Mouse (Mus musculus): ENCODE measurements around the gene Cops8.

The Cops8 gene

GRCm38 (mm10) chr1:90602759-90603560, at the start of gene Cops8:
Gene Cops8 (plus strand): TSS chr1:90602981.
- peak; percentile 97 to 98 for DNase-seq (ENCODE audit: low spot score in 2 of 2)

- no peak for DNase-seq (ENCODE audit: low spot score in 2 of 2)
These were observed 45.6 kb upstream of the Cops8 start for GRCm38 (mm10) chr1:90557140-90557539.

- no peak for DNase-seq (ENCODE audit: low spot score in 2 of 2)
These were observed 41.6 kb upstream of the Cops8 start for GRCm38 (mm10) chr1:90560942-90561726.

- DNase-seq (ENCODE audit: low spot score in 2 of 2), result no peak
These were observed 38.8 kb upstream of the Cops8 start for GRCm38 (mm10) chr1:90563945-90564344.

- DNase-seq (ENCODE audit: low spot score in 2 of 2), result peak in 1 of 2 experiments; percentile 28
These were observed 35.9 kb upstream of the Cops8 start for GRCm38 (mm10) chr1:90566664-90567440.

- DNase-seq (ENCODE audit: low spot score in 2 of 2), result no peak
These were observed 28.9 kb upstream of the Cops8 start for GRCm38 (mm10) chr1:90573831-90574230.

- DNase-seq (ENCODE audit: low spot score in 2 of 2), result no peak
These were observed 27.9 kb upstream of the Cops8 start for GRCm38 (mm10) chr1:90574845-90575244.

GRCm38 (mm10) chr1:90577417-90577816, 25.4 kb upstream of the Cops8 start:
- no peak for DNase-seq (ENCODE audit: low spot score in 2 of 2)

GRCm38 (mm10) chr1:90582635-90583034, 20.1 kb upstream of the Cops8 start:
- no peak for DNase-seq (ENCODE audit: low spot score in 2 of 2)

- peak; percentile 64 to 84 for DNase-seq (ENCODE audit: low spot score in 2 of 2)
These were observed 14.6 kb upstream of the Cops8 start for GRCm38 (mm10) chr1:90588021-90588734.

GRCm38 (mm10) chr1:90590797-90591196, 12.0 kb upstream of the Cops8 start:
- peak; percentile 28 to 43 for DNase-seq (ENCODE audit: low spot score in 2 of 2)

- DNase-seq (ENCODE audit: low spot score in 2 of 2), result peak; percentile 35 to 72
These were observed 10.0 kb upstream of the Cops8 start for GRCm38 (mm10) chr1:90592784-90593183.

GRCm38 (mm10) chr1:90599226-90599625, 3.6 kb upstream of the Cops8 start:
- peak; percentile 66 to 80 for DNase-seq (ENCODE audit: low spot score in 2 of 2)

- no peak for DNase-seq (ENCODE audit: low spot score in 2 of 2)
These were observed 1.7 kb upstream of the Cops8 start for GRCm38 (mm10) chr1:90601096-90601495.

GRCm38 (mm10) chr1:90603561-90603887, 743 bp downstream of the Cops8 start:
- no peak for DNase-seq (ENCODE audit: low spot score in 2 of 2)

GRCm38 (mm10) chr1:90609363-90609762, 6.6 kb downstream of the Cops8 start:
- no peak for DNase-seq (ENCODE audit: low spot score in 2 of 2)

GRCm38 (mm10) chr1:90617258-90617657, 14.5 kb downstream of the Cops8 start:
- no peak for DNase-seq (ENCODE audit: low spot score in 2 of 2)

- DNase-seq (ENCODE audit: low spot score in 2 of 2), result no peak
These were observed 30.7 kb downstream of the Cops8 start for GRCm38 (mm10) chr1:90633415-90634030.

GRCm38 (mm10) chr1:90634205-90634745, 31.5 kb downstream of the Cops8 start:
- no peak for DNase-seq (ENCODE audit: low spot score in 2 of 2)

- DNase-seq (ENCODE audit: low spot score in 2 of 2), result no peak
These were observed 35.6 kb downstream of the Cops8 start for GRCm38 (mm10) chr1:90638335-90638734.

Measured in heart, adult 9 months (tissue).